Mouse (Mus musculus): ENCODE measurements around the gene Jagn1. TPM values are rescaled to one million over a fixed set of nuclear protein-coding genes. Genes with fewer than 3 reads are reported as not detected.
A peak's percentile ranks its signal among the peaks of the same experiment; 100 is the strongest.

Gene Jagn1
- total RNA-seq, 1 experiment = 119 TPM

DNA sequence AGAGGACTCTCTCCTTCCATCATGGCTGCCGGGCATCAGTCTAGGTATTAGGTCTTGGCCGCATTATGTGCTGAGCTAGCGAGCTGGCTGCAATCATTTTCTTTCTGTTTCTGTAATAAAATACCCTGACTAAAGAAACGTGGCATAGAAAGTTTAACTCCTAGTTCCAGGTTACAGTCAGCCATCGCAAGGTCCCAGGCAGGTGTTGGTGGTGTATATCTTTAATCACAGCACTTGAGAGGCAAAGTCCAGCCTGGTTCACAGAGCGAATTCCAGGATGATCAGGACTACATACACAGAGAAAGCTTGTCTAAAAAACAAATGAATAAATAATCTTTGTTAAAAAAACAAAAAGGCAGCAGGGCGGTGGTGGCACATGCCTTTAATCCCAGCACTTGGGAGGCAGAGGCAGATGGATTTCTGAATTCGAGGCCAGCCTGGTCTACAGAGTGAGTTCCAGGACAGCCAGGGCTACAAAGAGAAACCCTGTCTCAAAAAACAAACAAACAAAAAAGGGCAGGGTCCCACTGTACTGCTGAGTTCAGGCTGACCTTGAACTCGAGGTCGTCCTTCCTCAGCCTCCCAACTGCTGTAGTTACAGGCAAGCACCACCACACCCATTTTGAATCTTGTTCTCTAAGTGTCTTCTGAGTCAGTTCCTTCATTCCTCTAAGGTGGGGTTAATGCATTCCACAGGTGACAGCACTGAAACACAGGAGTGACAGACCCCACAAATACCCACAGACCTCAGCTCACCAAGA is 45.9 kb upstream of the Jagn1 start:
- Histone ChIP-seq H3K36me3 (ENCODE audit: control insufficient read depth, insufficient read depth, low read length, poor library complexity, severe bottlenecking) (no peaks in the 10 kb centered on the region), H3K4me3 (ENCODE audit: insufficient read depth in 1 of 2, low read depth in 1 of 2, low read length in 2 of 2, poor library complexity in 1 of 2, severe bottlenecking in 1 of 2) (no peak overlapping the region), H3K27ac (ENCODE audit: insufficient read depth, low read depth, low read length, poor library complexity, severe bottlenecking) (peak overlapping the region; percentile 49; the same call in 1 of the 2 replicates), H3K4me1 (ENCODE audit: control insufficient read depth in 2 of 2, insufficient read depth in 2 of 2, low read length in 2 of 2, poor library complexity in 1 of 2) (peaks cover 5 to 10% of the 10 kb centered on the region in 2 experiments; a peak in 3 of 4 replicates), H3K9me3 (ENCODE audit: control insufficient read depth, insufficient read depth, low read depth, low read length) (no peaks in the 10 kb centered on the region), H3K9ac (ENCODE audit: insufficient read depth, low read depth, low read length, poor library complexity, severe bottlenecking) (no peak overlapping the region; the same call in 1 of the 2 replicates)
- DNase-seq (ENCODE audit: low read depth, low spot score) = peak; percentile 56
- in situ Hi-C loops (cut with MboI; ENCODE audit: low sequenced_read_pairs in 2 of 2, unreplicated experiment in 2 of 2) = no loop called here
- no peak for TF ChIP-seq ZC3H11A (IDR thresholded peaks at IDR 0.05; ENCODE audit: borderline replicate concordance, low read depth, low read length)
- no peak for TF ChIP-seq HCFC1 (IDR thresholded peaks at IDR 0.05; ENCODE audit: borderline replicate concordance, insufficient read depth, low read length)
- no peak for TF ChIP-seq CHD2 (IDR thresholded peaks at IDR 0.05; ENCODE audit: low read depth, low read length)
- no peak for TF ChIP-seq MAFK (IDR thresholded peaks at IDR 0.05; ENCODE audit: insufficient read depth, low read depth, low read length)
- no peak for TF ChIP-seq ZNF384 (IDR thresholded peaks at IDR 0.05; ENCODE audit: low read depth, low read length)

DNA sequence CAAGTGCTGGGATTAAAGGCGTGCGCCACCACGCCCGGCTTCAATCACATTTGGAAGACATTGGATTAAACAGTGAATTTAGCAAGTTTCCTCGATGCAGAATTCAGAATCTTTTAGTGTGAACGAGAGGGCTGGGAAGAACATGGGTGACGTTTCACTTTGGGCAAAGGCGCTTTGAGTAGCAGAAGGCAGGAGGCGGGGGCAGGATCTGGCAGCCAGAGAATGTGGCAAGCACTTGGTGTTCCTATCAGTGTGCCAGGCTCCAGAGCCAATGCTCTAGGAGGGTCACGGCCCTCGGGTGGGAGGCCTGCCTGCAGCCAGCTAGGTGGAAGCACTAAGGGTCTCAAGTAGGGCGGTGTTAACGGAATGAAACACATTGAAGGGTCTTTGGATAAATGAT is 40.3 kb upstream of the Jagn1 start:
- H3K36me3 ChIP-seq (ENCODE audit: control insufficient read depth, insufficient read depth, low read length, poor library complexity, severe bottlenecking) = no peaks in the 10 kb centered on the region; the same call in 1 of the 2 replicates
- no peak for TF ChIP-seq MAFK (IDR thresholded peaks at IDR 0.05; ENCODE audit: insufficient read depth, low read depth, low read length)
- no peak for TF ChIP-seq ZC3H11A (IDR thresholded peaks at IDR 0.05; ENCODE audit: borderline replicate concordance, low read depth, low read length)
- TF ChIP-seq ZNF384 (IDR thresholded peaks at IDR 0.05; ENCODE audit: low read depth, low read length) = no peak
- TF ChIP-seq CHD2 (IDR thresholded peaks at IDR 0.05; ENCODE audit: low read depth, low read length) = no peak
- no peak for TF ChIP-seq HCFC1 (IDR thresholded peaks at IDR 0.05; ENCODE audit: borderline replicate concordance, insufficient read depth, low read length)
- in situ Hi-C loops (cut with MboI; ENCODE audit: low sequenced_read_pairs in 2 of 2, unreplicated experiment in 2 of 2) = no loop called here
- H3K9me3 ChIP-seq (ENCODE audit: control insufficient read depth, insufficient read depth, low read depth, low read length) = no peaks in the 10 kb centered on the region
- H3K4me3 ChIP-seq (ENCODE audit: insufficient read depth in 1 of 2, low read depth in 1 of 2, low read length in 2 of 2, poor library complexity in 1 of 2, severe bottlenecking in 1 of 2) = no peak overlapping the region
- no peak overlapping the region for H3K9ac ChIP-seq (ENCODE audit: insufficient read depth, low read depth, low read length, poor library complexity, severe bottlenecking)
- DNase-seq (ENCODE audit: low read depth, low spot score) = no peak
- H3K27ac ChIP-seq (ENCODE audit: insufficient read depth, low read depth, low read length, poor library complexity, severe bottlenecking) = no peak overlapping the region
- peaks cover 5 to 13% of the 10 kb centered on the region in 2 experiments; a peak in 2 of 4 replicates for H3K4me1 ChIP-seq (ENCODE audit: control insufficient read depth in 2 of 2, insufficient read depth in 2 of 2, low read length in 2 of 2, poor library complexity in 1 of 2)

DNA sequence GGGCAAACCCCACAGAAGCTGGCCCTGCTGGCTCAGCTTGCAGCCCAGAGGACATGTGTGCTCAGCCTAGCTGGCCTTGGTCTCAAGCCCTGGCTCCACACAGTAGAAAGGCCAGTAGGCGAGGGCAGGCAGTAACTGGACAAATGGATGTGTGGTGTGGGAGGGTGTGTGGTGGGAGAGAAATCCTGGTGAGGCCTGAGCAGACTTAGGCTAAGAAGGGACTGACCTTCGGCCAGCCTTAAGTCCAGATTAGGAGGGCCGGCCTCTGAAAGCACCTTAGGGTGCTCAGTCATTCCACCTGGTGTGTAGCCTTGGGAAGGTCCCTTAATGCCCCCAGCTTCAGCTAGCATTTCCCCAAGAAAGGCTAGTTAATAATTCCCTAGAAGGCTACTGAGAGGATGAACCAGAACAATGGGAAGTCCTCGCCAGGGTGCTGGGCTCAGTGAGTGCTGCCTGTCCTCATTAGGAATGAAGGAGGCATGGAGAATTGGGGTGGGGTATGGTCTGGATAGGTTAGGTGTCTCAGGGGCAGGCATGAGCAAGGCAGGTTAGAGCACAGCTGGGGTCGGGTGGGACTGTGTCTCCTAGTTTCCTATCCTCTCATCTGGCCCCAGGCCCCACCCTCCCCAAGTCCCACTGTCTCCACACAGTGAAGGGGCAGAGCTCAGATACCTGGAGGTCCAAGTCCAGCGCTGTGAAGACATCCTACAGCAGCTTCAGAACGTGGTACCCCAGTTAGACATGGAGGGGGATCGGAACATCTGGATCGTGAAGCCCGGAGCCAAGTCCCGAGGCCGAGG is 37.5 kb upstream of the Jagn1 start:
- no peak overlapping the region for H3K27ac ChIP-seq (ENCODE audit: insufficient read depth, low read depth, low read length, poor library complexity, severe bottlenecking)
- H3K9ac ChIP-seq (ENCODE audit: insufficient read depth, low read depth, low read length, poor library complexity, severe bottlenecking) = no peak overlapping the region

DNA sequence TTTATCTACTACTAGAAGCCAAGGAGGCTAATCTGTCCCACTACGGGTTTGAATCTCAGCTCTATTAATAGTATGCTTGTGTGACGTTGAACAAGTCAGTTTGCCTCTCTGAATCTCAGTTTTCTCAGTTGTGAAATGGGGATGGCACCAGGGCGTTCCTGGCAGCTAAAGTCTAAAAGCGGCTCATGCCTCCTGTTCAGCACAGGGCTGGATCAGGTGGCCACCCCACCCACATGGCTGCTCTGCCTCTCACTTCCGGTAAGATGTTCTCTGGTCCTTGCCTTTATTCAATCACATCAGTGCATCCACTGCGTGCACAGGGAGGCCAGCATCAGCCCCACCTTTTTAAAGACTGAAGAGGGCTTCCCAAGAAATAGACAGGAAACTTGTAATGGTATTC is 36.9 kb upstream of the Jagn1 start:
- Histone ChIP-seq H3K27ac (ENCODE audit: insufficient read depth, low read depth, low read length, poor library complexity, severe bottlenecking) (no peak overlapping the region), H3K9me3 (ENCODE audit: control insufficient read depth, insufficient read depth, low read depth, low read length) (no peaks in the 10 kb centered on the region), H3K4me3 (ENCODE audit: insufficient read depth in 1 of 2, low read depth in 1 of 2, low read length in 2 of 2, poor library complexity in 1 of 2, severe bottlenecking in 1 of 2) (no peak overlapping the region), H3K36me3 (ENCODE audit: control insufficient read depth, insufficient read depth, low read length, poor library complexity, severe bottlenecking) (peaks cover 3% of the 10 kb centered on the region; the same call in 1 of the 2 replicates), H3K9ac (ENCODE audit: insufficient read depth, low read depth, low read length, poor library complexity, severe bottlenecking) (no peak overlapping the region), H3K4me1 (ENCODE audit: control insufficient read depth in 2 of 2, insufficient read depth in 2 of 2, low read length in 2 of 2, poor library complexity in 1 of 2) (peaks cover 0 to 17% of the 10 kb centered on the region in 2 experiments; a peak in 2 of 4 replicates)
- TF ChIP-seq ZC3H11A (IDR thresholded peaks at IDR 0.05; ENCODE audit: borderline replicate concordance, low read depth, low read length) = no peak
- no peak for TF ChIP-seq HCFC1 (IDR thresholded peaks at IDR 0.05; ENCODE audit: borderline replicate concordance, insufficient read depth, low read length)
- no peak for TF ChIP-seq CHD2 (IDR thresholded peaks at IDR 0.05; ENCODE audit: low read depth, low read length)
- no peak for TF ChIP-seq ZNF384 (IDR thresholded peaks at IDR 0.05; ENCODE audit: low read depth, low read length)
- TF ChIP-seq MAFK (IDR thresholded peaks at IDR 0.05; ENCODE audit: insufficient read depth, low read depth, low read length) = no peak
- no peak for DNase-seq (ENCODE audit: low read depth, low spot score)
- in situ Hi-C loops (cut with MboI; ENCODE audit: low sequenced_read_pairs in 2 of 2, unreplicated experiment in 2 of 2) = no loop called here

More for the DNA sequence above, 37.5 kb upstream of the Jagn1 start:
- no peaks in the 10 kb centered on the region for H3K9me3 ChIP-seq (ENCODE audit: control insufficient read depth, insufficient read depth, low read depth, low read length)
- no peak overlapping the region for H3K4me3 ChIP-seq (ENCODE audit: insufficient read depth in 1 of 2, low read depth in 1 of 2, low read length in 2 of 2, poor library complexity in 1 of 2, severe bottlenecking in 1 of 2)
- H3K4me1 ChIP-seq (ENCODE audit: control insufficient read depth in 2 of 2, insufficient read depth in 2 of 2, low read length in 2 of 2, poor library complexity in 1 of 2) = peaks cover 0 to 17% of the 10 kb centered on the region in 2 experiments; a peak in 2 of 4 replicates
- TF ChIP-seq CHD2 (IDR thresholded peaks at IDR 0.05; ENCODE audit: low read depth, low read length) (no peak), ZC3H11A (IDR thresholded peaks at IDR 0.05; ENCODE audit: borderline replicate concordance, low read depth, low read length) (no peak), HCFC1 (IDR thresholded peaks at IDR 0.05; ENCODE audit: borderline replicate concordance, insufficient read depth, low read length) (no peak), MAFK (IDR thresholded peaks at IDR 0.05; ENCODE audit: insufficient read depth, low read depth, low read length) (no peak), ZNF384 (IDR thresholded peaks at IDR 0.05; ENCODE audit: low read depth, low read length) (no peak)
- peaks cover 3% of the 10 kb centered on the region; the same call in 1 of the 2 replicates for H3K36me3 ChIP-seq (ENCODE audit: control insufficient read depth, insufficient read depth, low read length, poor library complexity, severe bottlenecking)
- in situ Hi-C loops (cut with MboI; ENCODE audit: low sequenced_read_pairs in 2 of 2, unreplicated experiment in 2 of 2) = no loop called here
- no peak for DNase-seq (ENCODE audit: low read depth, low spot score)
